Mouse (Mus musculus) heart, adult 2 months (tissue): ENCODE results near the gene Zfyve1. TPM values are rescaled to one million over a fixed set of nuclear protein-coding genes. Genes with fewer than 3 reads are reported as not detected.

Source experiments
- DNase-seq, 2 experiments: peaks; one replicate each; pipeline ENCODE4 v3.0.0; 2021
- H3K27ac ChIP-seq: fragments of 200-600 bp; 2 replicates; pipeline ENCODE4 v1.8.1; 2022
- H3K27me3 ChIP-seq: fragments of 200-500 bp; 2 replicates; pipeline ENCODE4 v1.6.1; 2012; ENCODE audit warnings: mild to moderate bottlenecking, low read length, inconsistent platforms, mixed read lengths; ENCODE audit not compliant: control insufficient read depth, insufficient read depth
- H3K36me3 ChIP-seq: fragments of 200-500 bp; 2 replicates; pipeline ENCODE4 v1.6.1; 2012; ENCODE audit warnings: low read length, inconsistent platforms; ENCODE audit not compliant: control insufficient read depth, insufficient read depth
- H3K4me1 ChIP-seq: fragments of 200-500 bp; 2 replicates; pipeline ENCODE4 v1.6.1; 2011; ENCODE audit warnings: low read length; ENCODE audit not compliant: control insufficient read depth, insufficient read depth
- H3K4me3 ChIP-seq: fragments of 200-600 bp; 2 replicates; pipeline ENCODE4 v1.8.1; 2022
- H3K79me2 ChIP-seq: fragments of 200-500 bp; replicated peaks from 2 replicates; pipeline ENCODE4 v1.6.1; 2012; ENCODE audit warnings: mild to moderate bottlenecking, inconsistent platforms, low read length, moderate library complexity, mixed read lengths; ENCODE audit not compliant: control insufficient read depth, insufficient read depth
- H3K9ac ChIP-seq: fragments of 200-500 bp; 2 replicates; pipeline ENCODE4 v1.6.1; 2012; ENCODE audit warnings: low read depth, mild to moderate bottlenecking, control low read depth, inconsistent platforms, low read length, mixed read lengths
- CTCF ChIP-seq: fragments of 200-600 bp; IDR thresholded peaks from 2 replicates; pipeline ENCODE4 v1.8.1; 2022; ENCODE audit warnings: antibody characterized with exemption, mild to moderate bottlenecking, moderate library complexity
- EP300 ChIP-seq: fragments of 200-500 bp; IDR thresholded peaks from 2 replicates; pipeline ENCODE4 v1.6.1; 2011; ENCODE audit warnings: low read depth, low read length, control low read depth; ENCODE audit not compliant: insufficient read depth
- POLR2A ChIP-seq: fragments of 200-500 bp; IDR thresholded peaks from 2 replicates; pipeline ENCODE4 v1.6.1; 2011; ENCODE audit warnings: mild to moderate bottlenecking, low read depth, low read length, control low read depth; ENCODE audit not compliant: insufficient read depth
- WGBS: fragments of 180-500 bp; shearing (Covaris S2); methylation state at CpG from one replicate; pipeline ENCODE4 v1.1.7; 2018; 5-methylcytosine and 5-hydroxymethylcytosine counted together
- intact Hi-C: fragments of 180-260 bp; cut with DNase I; formaldehyde crosslinking; loops from one replicate; pipeline ENCODE4 v1.15.1; 2025
- polyA plus RNA-seq: library from polyadenylated mRNA; depleted of rRNA; stranded (reverse); fragments of >200 nt; gene quantifications from 2 replicates; pipeline ENCODE4 v1.2.3, GENCODE M21; 2012
- total RNA-seq, 2 experiments: library from RNA; stranded (reverse); gene quantifications; 2 replicates each; pipeline ENCODE4 v1.2.3; 2021

Zfyve1 gene
- total and polyA plus RNA-seq, 3 experiments = 10.0 to 15.3 (median 13.4) TPM

- no peak for DNase-seq
- Histone ChIP-seq H3K27me3 (no peaks in the 10 kb centered on the region), H3K4me3 (no peak overlapping the region), H3K4me1 (peaks cover 4% of the 10 kb centered on the region; the same call in 1 of the 2 replicates), H3K79me2 (no peaks in the 10 kb centered on the region), H3K9ac (no peak overlapping the region), H3K36me3 (no peaks in the 10 kb centered on the region), H3K27ac (no peak overlapping the region)
- intact Hi-C loops = no loop called here
- 67% methylated on average over 3 of the region's 3 CpGs for WGBS
- TF ChIP-seq POLR2A = no peak
Measured at GRCm38 (mm10) chr12:83517580-83517979, 79.4 kb downstream of the Zfyve1 start.

- Histone ChIP-seq H3K4me3 (no peak overlapping the region), H3K36me3 (no peaks in the 10 kb centered on the region), H3K27me3 (no peaks in the 10 kb centered on the region), H3K9ac (no peak overlapping the region), H3K79me2 (no peaks in the 10 kb centered on the region), H3K27ac (no peak overlapping the region), H3K4me1 (0 out of 2 replicates have a peak, but pooled peaks cover 2% of the 10 kb centered on the region)
- no peak for TF ChIP-seq CTCF
- TF ChIP-seq POLR2A = no peak
- no peak for TF ChIP-seq EP300
- DNase-seq = no peak
- intact Hi-C loops = no loop called here
- 76% methylated on average over 4 of the region's 4 CpGs for WGBS
Measured at GRCm38 (mm10) chr12:83514216-83514615, 82.8 kb downstream of the Zfyve1 start.

GRCm38 (mm10) chr12:83513185-83513584 is 83.8 kb downstream of the Zfyve1 start:
- DNase-seq = peak in 1 of 2 experiments; percentile 37
- no peak for TF ChIP-seq POLR2A
- TF ChIP-seq CTCF = no peak
- TF ChIP-seq EP300 = no peak
- Histone ChIP-seq H3K27ac (no peak overlapping the region), H3K4me3 (no peak overlapping the region), H3K79me2 (no peaks in the 10 kb centered on the region), H3K4me1 (0 out of 2 replicates have a peak, but pooled peaks cover 2% of the 10 kb centered on the region), H3K27me3 (no peaks in the 10 kb centered on the region), H3K36me3 (no peaks in the 10 kb centered on the region), H3K9ac (no peak overlapping the region)
- intact Hi-C loops = no loop called here
- 18% methylated on average over 5 of the region's 5 CpGs for WGBS

- TF ChIP-seq EP300 = no peak
- 0 out of 2 replicates have a peak, but pooled peaks cover 2% of the 10 kb centered on the region for H3K4me1 ChIP-seq
- no peaks in the 10 kb centered on the region for H3K79me2 ChIP-seq
- H3K36me3 ChIP-seq = no peaks in the 10 kb centered on the region
- no peak for DNase-seq
- H3K4me3 ChIP-seq = no peak overlapping the region
- WGBS = 23% methylated on average over 4 of the region's 4 CpGs
- intact Hi-C loops = no loop called here
- no peaks in the 10 kb centered on the region for H3K27me3 ChIP-seq
- no peak overlapping the region for H3K27ac ChIP-seq
- H3K9ac ChIP-seq = no peak overlapping the region
Measured at GRCm38 (mm10) chr12:83512783-83513182, 84.2 kb downstream of the Zfyve1 start.

- H3K9ac ChIP-seq = no peak overlapping the region
- 80% methylated on average over 5 of the region's 5 CpGs for WGBS
- H3K4me1 ChIP-seq = 0 out of 2 replicates have a peak, but pooled peaks cover 2% of the 10 kb centered on the region
- no peak for TF ChIP-seq POLR2A
- no peak for TF ChIP-seq CTCF
- TF ChIP-seq EP300 = no peak
- H3K27ac ChIP-seq = no peak overlapping the region
- H3K4me3 ChIP-seq = no peak overlapping the region
- DNase-seq = no peak
- no peaks in the 10 kb centered on the region for H3K36me3 ChIP-seq
- no peaks in the 10 kb centered on the region for H3K27me3 ChIP-seq
- intact Hi-C loops = no loop called here
- H3K79me2 ChIP-seq = no peaks in the 10 kb centered on the region
Measured at GRCm38 (mm10) chr12:83510586-83510985, 86.4 kb downstream of the Zfyve1 start.

- no peak overlapping the region for H3K4me3 ChIP-seq
- H3K4me1 ChIP-seq = no peaks in the 10 kb centered on the region; the same call in 1 of the 2 replicates
- H3K27me3 ChIP-seq = no peaks in the 10 kb centered on the region
- no peak for DNase-seq
- no peaks in the 10 kb centered on the region for H3K36me3 ChIP-seq
- H3K9ac ChIP-seq = no peak overlapping the region
- H3K27ac ChIP-seq = no peak overlapping the region
- 77% methylated on average over 10 of the region's 10 CpGs for WGBS
- TF ChIP-seq EP300 = no peak
- TF ChIP-seq CTCF = no peak
- no peak for TF ChIP-seq POLR2A
- intact Hi-C loops = no loop called here
- H3K79me2 ChIP-seq = no peaks in the 10 kb centered on the region
Measured at GRCm38 (mm10) chr12:83506543-83506942, 90.5 kb downstream of the Zfyve1 start.
